Mouse (Mus musculus) midbrain, embryonic 11.5 days (tissue): ENCODE results near the gene Dnajc6. TPM values are rescaled to one million over a fixed set of nuclear protein-coding genes. Genes with fewer than 3 reads are reported as not detected.
A peak's percentile ranks its signal among the peaks of the same experiment; 100 is the strongest.

Source experiments
- ATAC-seq: fragments of 200-750 bp; cut with Nextera tagmentation; 2 replicates; pipeline ENCODE4 v1.8.0; 2017; ENCODE audit warnings: moderate TSS enrichment, moderate library complexity; ENCODE audit not compliant: low FRiP score
- DNase-seq: peaks from one replicate; pipeline ENCODE4 v3.0.0; 2015; ENCODE audit warnings: low spot score; ENCODE audit errors: missing footprints
- H3K27ac ChIP-seq: fragments of 300-500 bp; sonication (generic); 2 replicates; pipeline ENCODE4 v1.5.1; 2014; ENCODE audit warnings: low read depth, low read length
- H3K27me3 ChIP-seq: fragments of 300-500 bp; sonication (generic); 2 replicates; pipeline ENCODE4 v1.6.1; 2014; ENCODE audit warnings: mild to moderate bottlenecking, low read length, moderate library complexity, mixed read lengths; ENCODE audit not compliant: control insufficient read depth, insufficient read depth
- H3K36me3 ChIP-seq: fragments of 300-500 bp; sonication (generic); 2 replicates; pipeline ENCODE4 v1.6.1; 2014; ENCODE audit warnings: mild to moderate bottlenecking, low read length, moderate library complexity, mixed read lengths; ENCODE audit not compliant: control insufficient read depth, insufficient read depth
- H3K4me1 ChIP-seq: fragments of 300-500 bp; sonication (generic); 2 replicates; pipeline ENCODE4 v1.6.1; 2014; ENCODE audit warnings: low read length; ENCODE audit not compliant: control insufficient read depth, insufficient read depth
- H3K4me2 ChIP-seq: fragments of 300-500 bp; sonication (generic); 2 replicates; pipeline ENCODE4 v1.6.1; 2014; ENCODE audit warnings: mild to moderate bottlenecking, moderate library complexity
- H3K4me3 ChIP-seq: fragments of 300-500 bp; sonication (generic); 2 replicates; pipeline ENCODE4 v1.5.1; 2014; ENCODE audit warnings: low read depth, low read length
- H3K9ac ChIP-seq: fragments of 300-500 bp; sonication (generic); 2 replicates; pipeline ENCODE4 v1.6.1; 2014; ENCODE audit warnings: low read length
- H3K9me3 ChIP-seq: fragments of 300-500 bp; sonication (generic); 2 replicates; pipeline ENCODE4 v1.6.1; 2016; ENCODE audit warnings: low read length; ENCODE audit not compliant: control insufficient read depth
- WGBS: fragments of 180-500 bp; shearing (Covaris S2); extraction: QIAGEN DNeasy Blood & Tissue Kit; methylation state at CpG from one replicate; pipeline ENCODE4 v1.1.7; 2014; 5-methylcytosine and 5-hydroxymethylcytosine counted together
- polyA plus RNA-seq: library from polyadenylated mRNA; unstranded; fragments of >200 nt; fragmentation: Nextera tagmentation; extraction: Ambion mirVana; gene quantifications from 2 replicates; pipeline ENCODE4 v1.2.1, GENCODE M21; 2014

Gene Dnajc6
- polyA plus RNA-seq, 1 experiment from 2014 or later: 4.3 TPM

DNA sequence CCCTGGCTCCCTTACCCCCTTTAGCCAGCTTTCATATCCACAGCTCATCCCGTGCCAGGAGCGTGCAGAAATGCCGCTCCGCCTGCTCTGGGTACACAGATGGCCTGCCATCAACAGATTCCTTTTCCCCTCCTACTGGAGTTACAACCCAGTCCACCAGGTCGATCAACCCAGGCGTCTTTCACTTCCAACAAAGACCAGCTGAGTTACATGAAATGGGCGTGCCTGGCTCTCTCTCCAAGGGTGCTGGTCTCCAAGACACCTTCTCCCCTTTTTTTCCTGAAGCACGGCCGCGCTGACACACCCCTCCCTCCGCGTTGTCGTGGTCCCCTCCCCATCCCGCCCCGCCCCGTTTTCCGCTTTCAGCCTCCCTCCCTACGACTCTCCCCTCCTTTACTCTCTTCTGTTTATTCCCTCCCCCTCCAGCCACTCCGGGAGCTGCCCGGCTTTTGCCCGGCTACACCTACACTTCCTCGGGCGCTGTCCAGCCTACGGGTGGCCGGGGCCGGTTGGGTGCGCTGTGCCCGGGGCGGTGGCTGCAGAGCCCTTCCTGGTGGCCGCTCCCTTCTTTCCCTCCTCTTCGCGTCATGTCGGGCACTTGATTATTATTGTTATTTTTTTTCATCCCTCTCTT lies 53.6 kb downstream of the Dnajc6 start:
- ATAC-seq: peak; percentile 82
- Histone ChIP-seq H3K9me3 (no peaks in the 10 kb centered on the region), H3K4me3 (peak overlapping the region; percentile 52), H3K9ac (peak overlapping the region; percentile 58), H3K36me3 (no peaks in the 10 kb centered on the region), H3K27ac (no peak overlapping the region; the same call in 1 of the 2 replicates), H3K4me2 (peak overlapping the region; percentile 93), H3K27me3 (peaks cover 9% of the 10 kb centered on the region; the same call in 1 of the 2 replicates), H3K4me1 (peaks cover 6% of the 10 kb centered on the region; the same call in 1 of the 2 replicates)
- DNase-seq: peak; percentile 92
- WGBS: under 1% methylated on average over 31 of the region's 33 CpGs

DNA sequence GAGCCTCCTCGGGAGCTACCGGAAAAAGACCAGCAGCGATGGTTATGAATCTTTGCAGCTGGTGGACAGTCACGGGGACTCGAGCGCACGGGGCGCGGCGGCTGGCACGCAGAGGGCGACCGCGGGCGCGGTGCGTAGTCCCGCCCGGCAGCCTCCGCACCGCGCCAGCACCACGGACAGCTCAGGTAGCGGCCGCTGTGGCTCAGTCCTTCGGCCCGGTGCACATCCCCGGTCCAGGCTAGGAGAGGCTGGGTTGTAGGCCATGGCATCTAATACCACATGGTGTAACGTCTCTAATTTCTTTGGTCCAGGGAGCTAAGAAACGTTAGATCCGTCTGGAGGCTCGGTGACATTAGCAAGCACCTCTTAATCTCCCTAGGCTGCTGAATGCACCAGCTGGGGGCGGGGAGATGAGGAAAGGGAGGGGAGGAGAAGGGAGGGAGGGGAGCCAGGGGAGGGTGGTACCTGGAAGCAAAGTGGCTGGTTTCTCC lies 54.3 kb downstream of the Dnajc6 start:
- ATAC-seq (peak; percentile 83), DNase-seq (peak; percentile 95)
- peaks cover 9% of the 10 kb centered on the region; the same call in 1 of the 2 replicates for H3K27me3 ChIP-seq
- H3K9me3 ChIP-seq: no peaks in the 10 kb centered on the region
- peaks cover 6% of the 10 kb centered on the region; the same call in 1 of the 2 replicates for H3K4me1 ChIP-seq
- peak overlapping the region; percentile 52 for H3K4me3 ChIP-seq
- H3K9ac ChIP-seq: peak overlapping the region; percentile 58
- H3K27ac ChIP-seq: peak overlapping the region; percentile 37; the same call in 1 of the 2 replicates
- H3K4me2 ChIP-seq: peak overlapping the region; percentile 93
- under 1% methylated on average over 33 of the region's 33 CpGs for WGBS
- H3K36me3 ChIP-seq: no peaks in the 10 kb centered on the region

DNA sequence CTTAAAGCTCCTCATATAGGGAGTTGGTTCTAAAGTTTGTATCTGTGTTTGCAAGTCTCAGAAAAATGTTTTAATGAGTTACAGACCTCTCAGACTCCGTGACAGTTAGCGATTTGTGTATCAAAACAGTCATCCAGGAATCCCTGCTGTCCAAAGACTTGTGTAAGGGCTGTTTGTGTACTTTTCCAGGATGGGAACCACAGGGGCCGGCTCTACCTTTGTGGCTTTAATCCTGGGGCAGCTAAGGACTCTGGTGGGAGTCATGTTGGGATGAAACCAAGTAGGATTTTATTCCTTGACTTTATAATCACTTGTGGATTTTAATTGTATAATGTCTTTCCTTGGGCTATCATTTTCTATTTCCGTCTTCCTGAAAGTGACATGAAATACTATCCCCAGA lies 55.0 kb downstream of the Dnajc6 start:
- Histone ChIP-seq H3K4me3 (peak overlapping the region; percentile 52), H3K4me2 (peak overlapping the region; percentile 93), H3K9ac (no peak overlapping the region), H3K9me3 (no peaks in the 10 kb centered on the region), H3K27me3 (peaks cover 9% of the 10 kb centered on the region; the same call in 1 of the 2 replicates), H3K27ac (no peak overlapping the region), H3K36me3 (no peaks in the 10 kb centered on the region), H3K4me1 (peaks cover 6% of the 10 kb centered on the region; the same call in 1 of the 2 replicates)
- DNase-seq (peak; percentile 87), ATAC-seq (no peak)
- 15% methylated on average over 4 of the region's 4 CpGs for WGBS

DNA sequence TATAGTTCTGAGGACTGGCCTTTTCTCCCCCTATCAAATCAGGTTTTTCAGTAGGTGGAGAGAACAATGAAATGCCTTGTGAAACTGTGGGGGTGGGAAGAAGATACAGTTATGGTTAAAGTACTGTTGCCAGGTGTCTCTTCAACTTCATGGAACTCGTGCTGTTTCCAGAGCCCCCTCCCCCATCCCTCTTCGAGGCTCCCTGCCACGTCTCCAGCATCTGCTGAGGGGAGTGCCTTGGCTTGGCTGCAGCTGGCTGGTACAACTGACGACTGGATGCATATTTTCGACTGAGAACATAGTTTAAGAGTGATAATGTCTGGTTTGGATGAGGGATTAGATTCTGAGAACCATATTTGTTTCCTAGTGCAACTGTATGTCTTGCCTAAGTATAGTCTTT lies 55.9 kb downstream of the Dnajc6 start:
- H3K36me3 ChIP-seq: no peaks in the 10 kb centered on the region
- peaks cover 6% of the 10 kb centered on the region; the same call in 1 of the 2 replicates for H3K4me1 ChIP-seq
- peaks cover 9% of the 10 kb centered on the region; the same call in 1 of the 2 replicates for H3K27me3 ChIP-seq
- no peak overlapping the region for H3K4me2 ChIP-seq
- H3K9ac ChIP-seq: no peak overlapping the region
- no peaks in the 10 kb centered on the region for H3K9me3 ChIP-seq
- no peak overlapping the region for H3K4me3 ChIP-seq
- H3K27ac ChIP-seq: no peak overlapping the region
- ATAC-seq (no peak), DNase-seq (no peak)
- WGBS: 23% methylated on average over 5 of the region's 5 CpGs

DNA sequence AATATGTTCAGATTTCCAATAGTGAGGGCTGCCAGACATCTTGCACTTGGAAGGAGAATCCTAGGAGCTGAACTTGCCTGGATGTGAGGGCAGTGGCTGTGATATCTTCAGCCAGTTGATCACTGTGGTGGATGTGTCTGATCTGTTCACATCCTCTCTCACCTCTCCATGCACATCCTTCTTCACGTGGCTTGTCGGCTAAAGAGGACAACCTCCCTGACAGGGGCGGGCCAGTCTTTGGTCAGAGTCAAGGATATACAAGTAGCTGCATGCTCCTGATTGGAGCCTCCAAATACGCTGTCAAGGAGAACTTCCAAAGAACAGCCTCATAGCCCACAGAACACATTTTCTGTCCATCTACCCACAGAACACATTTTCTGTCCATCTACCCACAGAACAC lies 58.6 kb downstream of the Dnajc6 start:
- peaks cover 9% of the 10 kb centered on the region for H3K4me1 ChIP-seq
- H3K9me3 ChIP-seq: no peaks in the 10 kb centered on the region
- H3K4me2 ChIP-seq: no peak overlapping the region
- no peak overlapping the region for H3K4me3 ChIP-seq
- H3K27me3 ChIP-seq: peaks cover 3% of the 10 kb centered on the region; the same call in 1 of the 2 replicates
- DNase-seq (peak; percentile 51), ATAC-seq (no peak)
- H3K27ac ChIP-seq: no peak overlapping the region
- H3K36me3 ChIP-seq: no peaks in the 10 kb centered on the region
- H3K9ac ChIP-seq: no peak overlapping the region
- 96% methylated on average over 4 of the region's 4 CpGs for WGBS

DNA sequence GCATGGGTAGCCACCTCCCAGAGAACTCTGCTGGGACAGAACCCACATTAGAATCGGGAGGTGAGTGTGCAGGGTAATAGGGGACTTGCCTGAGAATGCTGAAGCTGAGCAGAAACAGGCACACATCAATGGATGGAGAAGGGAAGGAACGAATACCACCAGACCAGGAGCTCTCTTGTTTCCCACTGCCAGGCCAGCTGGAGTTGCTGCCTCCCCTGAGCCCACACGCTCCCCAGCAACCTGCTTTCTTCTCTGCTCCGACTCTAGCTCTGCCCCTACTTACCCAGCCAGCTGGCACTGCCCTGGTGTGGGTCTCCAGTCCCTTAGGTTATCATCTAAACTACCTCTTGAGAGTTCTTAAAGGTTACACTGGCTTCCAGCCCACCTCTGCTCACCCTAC lies 63.7 kb downstream of the Dnajc6 start:
- H3K36me3 ChIP-seq: no peaks in the 10 kb centered on the region
- H3K9ac ChIP-seq: no peak overlapping the region
- no peak overlapping the region for H3K27ac ChIP-seq
- H3K4me3 ChIP-seq: no peak overlapping the region
- ATAC-seq (no peak), DNase-seq (peak; percentile 77)
- WGBS: 83% methylated on average over 4 of the region's 4 CpGs
- H3K27me3 ChIP-seq: no peaks in the 10 kb centered on the region
- peaks cover 3% of the 10 kb centered on the region; the same call in 1 of the 2 replicates for H3K4me1 ChIP-seq
- no peaks in the 10 kb centered on the region for H3K9me3 ChIP-seq
- no peak overlapping the region for H3K4me2 ChIP-seq

DNA sequence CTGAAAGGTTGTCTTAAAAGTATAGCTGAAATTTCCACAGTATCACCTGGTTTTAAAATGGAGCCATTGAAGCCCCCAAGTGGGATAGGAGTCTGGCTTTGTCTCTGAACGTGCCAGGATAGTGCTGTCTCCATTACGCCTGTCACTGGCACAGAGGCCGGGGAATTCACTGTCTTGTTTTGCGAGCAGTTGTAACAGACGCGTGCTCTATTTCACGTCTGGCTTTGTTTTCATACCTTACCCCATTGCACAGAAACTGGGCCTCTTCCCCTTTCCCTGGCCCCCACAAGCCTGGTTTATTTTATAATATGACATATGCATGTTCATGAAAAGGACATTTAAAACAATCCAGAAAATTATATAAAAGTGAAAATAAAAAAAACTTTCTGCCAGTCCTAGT lies 66.4 kb downstream of the Dnajc6 start:
- Histone ChIP-seq H3K4me2 (no peak overlapping the region), H3K4me3 (no peak overlapping the region), H3K9me3 (no peaks in the 10 kb centered on the region), H3K27ac (no peak overlapping the region), H3K9ac (no peak overlapping the region), H3K4me1 (peaks cover 3% of the 10 kb centered on the region; the same call in 1 of the 2 replicates), H3K27me3 (no peaks in the 10 kb centered on the region), H3K36me3 (no peaks in the 10 kb centered on the region)
- WGBS: 84% methylated on average over 7 of the region's 7 CpGs
- DNase-seq (no peak), ATAC-seq (no peak)

DNA sequence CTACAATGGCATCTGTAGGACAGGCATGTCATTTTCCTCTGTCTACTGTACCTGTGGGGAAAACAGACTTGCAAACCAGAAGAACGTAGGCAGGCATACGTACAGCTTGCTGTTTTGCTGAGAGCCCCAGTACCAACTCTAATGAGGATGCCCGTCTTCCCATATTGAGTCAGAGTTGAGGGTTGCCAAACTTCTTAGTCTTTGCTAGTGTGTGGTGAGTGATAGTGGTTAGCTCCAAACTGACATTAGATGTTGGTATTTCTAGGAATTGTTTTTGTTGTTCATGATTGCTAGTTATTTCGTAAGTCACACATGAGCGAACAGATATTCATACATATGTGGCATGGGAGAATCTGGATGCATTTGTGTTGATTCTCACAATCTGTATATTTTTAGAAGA lies 67.2 kb downstream of the Dnajc6 start:
- Histone ChIP-seq H3K9me3 (no peaks in the 10 kb centered on the region), H3K36me3 (no peaks in the 10 kb centered on the region), H3K4me2 (no peak overlapping the region), H3K27me3 (no peaks in the 10 kb centered on the region), H3K4me1 (no peaks in the 10 kb centered on the region), H3K4me3 (no peak overlapping the region), H3K9ac (no peak overlapping the region), H3K27ac (no peak overlapping the region)
- ATAC-seq: no peak
- 97% methylated on average over 5 of the region's 5 CpGs for WGBS
- DNase-seq: no peak

DNA sequence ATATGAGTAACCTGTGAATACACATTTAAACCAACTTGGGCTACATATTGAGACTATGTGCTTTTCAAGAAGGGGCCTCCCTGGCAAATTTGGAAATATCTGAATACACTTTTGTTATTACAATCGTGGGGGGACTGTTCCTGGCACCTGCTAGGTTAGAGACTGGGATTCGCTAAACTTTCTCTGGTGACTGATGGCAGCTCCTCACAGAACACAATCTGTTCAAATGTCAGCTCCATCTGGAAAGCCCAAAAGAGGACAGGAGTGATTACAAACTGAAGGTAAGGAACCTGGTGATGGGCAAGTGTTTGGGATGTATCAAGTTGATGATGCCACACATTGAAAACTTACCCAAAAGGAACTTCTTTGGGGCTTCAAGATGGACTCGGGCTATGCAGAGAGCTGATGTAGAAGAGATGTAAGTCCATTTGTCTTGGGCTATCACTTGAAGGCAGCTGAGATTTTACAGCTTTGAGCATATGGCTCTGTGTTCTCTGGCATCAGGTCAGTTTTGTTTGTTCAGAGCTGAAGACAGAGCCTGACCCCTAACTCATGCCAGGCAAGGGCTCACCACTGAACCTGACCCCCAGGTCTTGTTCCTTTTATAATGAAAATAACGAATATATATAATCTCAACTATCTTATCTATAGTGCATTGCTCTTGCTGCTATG lies 68.4 kb downstream of the Dnajc6 start:
- no peak overlapping the region for H3K4me3 ChIP-seq
- no peaks in the 10 kb centered on the region for H3K36me3 ChIP-seq
- H3K4me2 ChIP-seq: no peak overlapping the region
- DNase-seq (no peak), ATAC-seq (no peak)
- H3K4me1 ChIP-seq: no peaks in the 10 kb centered on the region; the same call in 1 of the 2 replicates
- 90% methylated on average over 4 of the region's 4 CpGs for WGBS
- no peaks in the 10 kb centered on the region for H3K27me3 ChIP-seq
- no peak overlapping the region for H3K27ac ChIP-seq
- no peak overlapping the region for H3K9ac ChIP-seq
- no peaks in the 10 kb centered on the region for H3K9me3 ChIP-seq
